Mouse (Mus musculus) heart, adult 11 months (tissue): ENCODE measurements around the gene Me1.

ENCODE experiments used
- DNase-seq: peaks from one replicate; pipeline ENCODE4 v3.0.0; 2022

The Me1 gene

DNA sequence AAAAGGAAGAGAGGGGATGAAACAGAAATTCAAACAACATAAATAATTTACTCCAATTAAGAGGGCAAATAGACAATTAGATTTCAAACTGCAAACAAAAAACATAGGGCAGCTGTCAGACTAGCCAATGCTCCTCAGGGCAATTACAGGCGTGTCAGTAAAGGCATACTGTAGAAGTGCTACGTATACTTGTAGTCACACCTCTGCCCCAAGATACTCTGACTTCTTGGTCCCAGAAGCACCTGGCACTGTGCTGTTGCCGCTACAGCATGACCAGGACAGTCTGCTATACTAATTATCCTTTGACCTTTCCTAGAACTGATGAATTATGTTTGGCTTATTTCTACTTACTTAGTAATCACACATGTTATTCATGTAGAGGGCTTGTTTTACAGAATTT lies 44.5 kb downstream of the Me1 start:
- peak; percentile 9 for DNase-seq

DNA sequence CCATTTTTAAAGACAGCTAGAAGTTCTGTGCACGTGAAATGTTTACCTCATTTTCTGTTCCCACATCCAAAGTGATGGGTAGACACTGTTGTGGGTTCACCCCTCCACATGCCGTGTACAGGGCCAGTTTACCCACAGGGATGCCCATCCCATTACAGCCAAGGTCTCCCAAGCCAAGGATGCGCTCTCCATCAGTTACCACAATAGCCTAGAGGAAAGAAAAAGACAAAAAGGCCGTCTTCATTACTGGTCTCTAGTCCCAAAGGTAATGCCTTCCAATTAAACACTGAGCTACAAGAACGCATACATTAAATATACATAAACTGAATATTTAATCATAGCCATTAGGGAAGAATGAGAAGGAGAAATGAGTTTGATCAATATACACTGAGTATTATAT lies 44.9 kb downstream of the Me1 start:
- peak; percentile 63 for DNase-seq

DNA sequence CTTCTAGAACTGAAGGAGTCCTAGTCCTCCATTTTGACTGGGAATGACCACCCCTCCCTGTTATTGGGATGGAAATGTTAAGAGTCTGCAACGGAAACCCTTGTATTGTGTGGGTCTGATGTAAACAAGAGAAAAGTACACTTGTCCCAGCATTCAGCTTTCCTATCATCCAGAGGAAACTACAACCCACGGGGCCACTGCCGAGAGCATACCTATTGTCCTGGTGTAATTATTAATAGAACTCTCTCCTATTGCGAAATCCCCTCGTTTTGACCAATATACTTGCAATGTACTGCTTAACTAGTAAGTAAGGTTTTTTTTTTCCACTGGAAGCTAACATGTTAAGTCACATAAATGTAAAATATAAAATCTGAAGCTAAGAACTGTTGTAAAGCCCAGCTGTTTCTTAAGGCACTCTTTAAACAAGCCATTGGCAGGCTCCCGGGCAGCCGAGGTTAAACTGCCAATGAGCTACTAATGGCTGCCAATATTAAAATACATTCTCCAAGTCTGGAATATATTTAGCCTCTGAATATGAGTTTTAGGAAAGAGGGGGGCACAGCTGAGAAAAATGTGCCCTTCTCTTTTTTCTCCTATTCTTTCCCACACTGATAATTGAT lies 47.7 kb downstream of the Me1 start:
- DNase-seq: peak; percentile 89

DNA sequence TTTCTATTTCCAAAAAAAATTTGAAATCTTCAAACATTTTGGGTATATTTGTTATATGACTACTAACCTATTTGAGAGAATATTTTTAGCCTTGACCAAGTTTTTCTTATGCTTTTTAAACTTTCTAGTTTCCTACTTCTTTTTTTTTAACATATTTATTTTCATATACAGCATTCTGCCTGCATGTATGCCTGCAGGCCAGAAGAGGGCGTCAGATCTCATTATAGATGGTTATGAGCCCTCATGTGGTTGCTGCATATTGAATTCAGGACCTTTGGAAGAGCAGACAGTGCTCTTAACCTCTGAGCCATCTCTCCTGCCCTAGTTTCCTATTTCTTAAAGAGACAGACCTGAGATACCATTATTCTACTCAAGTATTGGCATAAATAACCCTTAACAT lies 48.9 kb downstream of the Me1 start:
- no peak for DNase-seq

DNA sequence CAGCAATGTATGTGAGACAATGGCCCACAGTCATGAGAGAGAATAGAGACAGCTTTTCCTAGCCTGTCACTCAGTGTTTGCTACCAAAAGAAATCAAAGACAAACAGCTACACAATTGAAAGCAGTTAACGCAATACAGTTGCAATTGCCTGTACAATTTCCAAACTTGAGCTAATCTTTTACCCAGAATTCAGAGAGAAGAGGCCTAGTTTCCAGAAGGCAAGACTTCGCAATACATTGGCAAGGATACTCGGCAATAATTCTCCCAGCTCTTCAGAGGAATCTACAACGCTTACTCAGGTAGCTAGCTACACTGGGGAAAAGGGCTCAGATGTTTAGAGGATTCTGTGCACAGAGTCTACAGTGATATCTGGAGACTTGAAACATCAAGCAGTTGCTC lies 52.3 kb downstream of the Me1 start:
- DNase-seq: no peak

DNA sequence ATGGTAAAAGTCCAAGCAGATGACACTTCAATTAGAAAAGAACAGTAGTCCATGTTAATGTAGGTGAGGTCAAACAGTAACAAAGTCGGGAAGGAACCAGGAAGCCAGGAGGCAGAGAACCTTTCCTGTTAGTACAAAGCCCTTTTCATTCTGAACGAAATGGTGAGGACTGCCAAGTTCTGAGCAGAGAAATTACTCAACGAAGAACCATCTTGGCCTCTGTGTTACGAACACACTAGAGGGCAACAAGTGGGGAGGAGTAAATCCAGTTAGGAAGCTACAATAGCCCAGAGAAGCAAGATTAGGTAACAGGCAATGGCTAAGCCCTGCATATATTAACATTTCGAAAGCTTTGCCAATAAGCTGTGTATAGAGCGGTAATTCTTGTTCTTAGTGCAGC lies 57.0 kb downstream of the Me1 start:
- DNase-seq: no peak

DNA sequence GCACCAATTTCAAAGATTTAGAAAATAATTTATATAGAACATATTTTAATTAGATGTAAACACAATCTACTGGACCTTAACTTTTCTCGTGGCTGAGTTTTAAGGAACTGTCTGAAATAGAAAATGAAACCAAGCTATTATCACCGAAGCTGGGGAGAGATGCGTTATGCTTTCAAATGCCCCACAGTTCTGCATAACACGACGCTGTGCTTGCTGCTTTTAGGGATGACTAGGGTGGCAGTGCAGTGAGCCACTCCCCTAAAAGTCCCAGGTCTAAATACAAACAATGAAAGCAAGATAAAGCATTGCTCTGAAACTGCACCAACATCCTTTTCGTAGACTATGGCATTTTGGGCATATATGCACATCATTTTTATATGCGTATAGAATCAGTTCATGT lies 64.6 kb downstream of the Me1 start:
- DNase-seq: peak; percentile 82

DNA sequence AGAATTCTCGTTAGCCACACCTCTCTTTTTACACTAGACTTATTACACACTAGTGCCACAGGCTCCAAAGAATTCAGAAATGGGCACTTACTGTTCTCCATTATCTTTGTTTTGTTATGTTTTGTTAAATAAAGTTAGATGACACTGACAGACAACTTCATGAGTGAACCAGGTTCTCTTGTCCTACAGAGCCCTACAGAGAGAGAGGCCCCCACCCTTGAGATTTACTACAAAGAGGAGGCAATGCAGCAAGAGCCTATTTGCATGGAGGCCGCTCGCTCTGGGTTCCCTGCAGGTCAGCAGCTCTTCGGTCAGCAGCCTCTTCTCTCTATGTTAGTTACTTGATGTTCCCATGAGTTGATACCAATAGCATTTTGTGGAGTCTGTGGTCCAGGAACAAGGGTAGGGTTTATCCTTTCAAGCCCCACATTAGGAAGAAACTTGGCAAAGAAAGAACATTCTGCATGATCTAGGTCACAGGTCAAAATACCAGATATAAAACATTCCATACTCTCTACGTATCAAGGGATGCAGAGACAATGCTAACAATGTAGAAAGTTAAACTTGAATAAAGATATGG lies 65.3 kb downstream of the Me1 start:
- DNase-seq: peak; percentile 93

DNA sequence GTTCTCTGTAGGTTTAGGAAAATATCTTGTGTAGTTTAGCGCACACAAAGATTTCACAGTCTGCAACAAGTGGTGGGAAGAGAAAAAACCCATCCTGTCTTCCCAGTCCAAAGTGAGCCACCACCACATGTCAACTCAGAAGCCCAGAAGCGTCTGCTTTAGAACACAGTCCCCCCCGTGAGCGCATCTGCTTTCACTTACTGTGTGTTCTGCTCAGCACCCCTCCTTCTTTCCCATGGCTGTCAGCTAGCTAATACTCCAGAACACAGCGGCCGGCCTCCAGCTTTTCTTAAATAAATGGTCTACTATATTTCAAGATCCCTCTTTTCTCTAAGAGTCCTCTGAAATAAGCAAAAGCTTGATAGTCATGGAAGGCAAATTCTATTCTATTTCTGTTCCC lies 66.4 kb downstream of the Me1 start:
- peak; percentile 79 for DNase-seq

DNA sequence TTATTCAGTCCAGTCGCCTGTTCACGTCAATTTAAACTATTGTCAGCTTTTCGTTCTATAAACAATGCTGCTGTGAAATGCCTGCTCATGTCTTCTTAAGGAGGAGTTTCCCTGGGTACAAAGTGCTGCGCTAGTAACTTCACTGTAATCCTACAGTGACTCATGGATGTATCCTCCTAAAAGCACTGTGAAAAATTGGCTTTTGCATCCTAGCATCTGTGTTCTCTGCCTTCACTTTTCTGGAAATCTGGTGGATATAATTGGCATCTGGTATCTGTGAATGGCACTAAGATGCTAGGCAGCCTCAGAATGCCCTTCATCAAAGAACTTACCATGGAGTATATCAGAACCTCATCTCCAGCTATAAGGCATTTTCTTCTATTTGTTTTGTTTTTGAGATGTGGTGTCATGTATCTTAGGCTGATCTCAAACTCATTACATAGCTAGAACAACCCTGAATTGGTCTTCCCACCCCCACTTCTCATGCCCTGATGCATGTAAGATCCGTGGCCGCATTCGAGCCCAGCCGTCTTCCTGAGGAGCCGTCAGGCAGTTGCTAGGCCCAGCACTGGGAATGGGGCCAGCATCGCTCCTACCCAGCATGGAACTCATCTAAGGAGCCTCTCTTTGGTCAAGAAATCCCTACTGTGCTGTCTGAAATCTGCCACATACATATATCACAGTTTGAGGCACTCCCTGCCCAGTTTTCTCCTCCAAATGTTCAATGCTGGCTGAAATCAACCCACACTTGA lies 67.8 kb downstream of the Me1 start:
- peak; percentile 82 for DNase-seq

DNA sequence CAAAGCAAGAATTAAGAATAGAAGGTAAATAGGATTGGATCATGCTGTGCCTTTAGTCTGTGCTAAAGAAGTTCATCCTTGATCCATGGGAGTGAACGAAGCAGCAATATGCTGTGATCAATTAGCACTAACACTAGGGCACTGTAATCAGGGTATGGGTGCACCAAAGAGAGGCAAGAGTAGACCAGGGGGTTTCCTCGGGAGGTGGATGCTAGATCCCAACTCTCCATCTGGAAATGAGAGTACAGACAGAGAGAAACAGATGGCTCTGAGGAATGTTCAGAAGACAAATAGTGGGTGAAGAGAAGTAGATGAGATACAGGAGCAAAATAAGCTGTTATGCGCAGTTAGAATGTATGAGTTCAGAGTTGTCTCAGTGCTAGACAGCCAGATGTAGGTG lies 68.8 kb downstream of the Me1 start:
- DNase-seq: peak; percentile 55

DNA sequence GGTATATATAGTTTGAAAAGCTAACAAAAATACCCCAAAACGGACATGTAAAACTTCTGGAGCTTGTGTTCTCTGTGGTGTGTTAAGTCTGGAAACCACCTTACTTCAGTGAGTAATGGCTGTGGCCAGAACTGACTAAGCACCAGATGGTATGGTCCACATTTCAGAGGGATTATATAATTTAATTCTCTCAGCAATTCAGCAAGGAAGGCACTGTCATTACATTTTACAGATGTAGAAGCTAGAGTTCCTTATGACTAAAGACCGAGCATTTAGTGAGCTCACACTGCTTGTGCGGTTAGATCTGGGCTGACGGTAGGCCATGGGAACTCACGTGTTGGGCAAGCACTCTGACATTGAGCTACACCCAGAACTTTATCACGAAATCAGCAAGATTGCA lies 71.0 kb downstream of the Me1 start:
- DNase-seq: no peak

DNA sequence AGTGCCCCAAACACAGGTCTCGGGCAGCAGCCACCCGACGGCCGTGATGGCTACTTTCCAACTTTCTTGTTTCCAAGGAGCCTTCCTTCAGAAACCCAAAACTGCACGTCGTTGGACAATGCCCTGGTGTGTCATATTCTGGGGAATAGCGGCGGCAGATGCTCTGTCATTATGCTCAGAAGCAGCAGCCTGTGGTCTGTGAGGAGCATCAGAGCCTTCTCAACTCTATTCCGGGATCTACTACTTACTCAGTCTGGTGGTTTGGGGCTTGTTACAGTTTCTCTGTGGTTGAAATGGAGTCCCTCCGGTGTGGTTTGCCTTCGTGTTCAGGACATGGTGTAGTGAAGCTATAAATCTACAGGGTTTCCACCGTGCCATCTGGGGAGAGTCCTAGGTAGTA lies 71.7 kb downstream of the Me1 start:
- DNase-seq: peak; percentile 61

DNA sequence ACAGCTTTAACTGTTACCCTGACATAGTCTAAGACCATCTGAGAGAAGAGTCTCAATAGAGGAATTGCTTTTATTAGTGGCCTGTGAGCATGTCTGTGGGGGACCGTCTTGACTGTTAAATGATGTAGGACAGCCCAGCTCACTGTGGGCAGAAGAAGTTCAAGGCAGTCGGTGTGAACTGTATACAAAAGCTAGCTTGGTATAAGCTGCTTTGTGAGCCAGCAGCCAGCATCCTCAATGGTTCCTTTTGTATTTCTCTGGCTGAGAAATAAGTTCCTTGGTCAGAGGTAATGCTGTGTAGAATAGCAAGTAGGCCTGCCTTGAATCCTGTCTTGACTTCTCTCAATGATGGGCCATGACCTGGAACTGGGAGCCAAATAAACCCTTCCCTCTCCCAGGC lies 73.7 kb downstream of the Me1 start:
- DNase-seq: no peak

DNA sequence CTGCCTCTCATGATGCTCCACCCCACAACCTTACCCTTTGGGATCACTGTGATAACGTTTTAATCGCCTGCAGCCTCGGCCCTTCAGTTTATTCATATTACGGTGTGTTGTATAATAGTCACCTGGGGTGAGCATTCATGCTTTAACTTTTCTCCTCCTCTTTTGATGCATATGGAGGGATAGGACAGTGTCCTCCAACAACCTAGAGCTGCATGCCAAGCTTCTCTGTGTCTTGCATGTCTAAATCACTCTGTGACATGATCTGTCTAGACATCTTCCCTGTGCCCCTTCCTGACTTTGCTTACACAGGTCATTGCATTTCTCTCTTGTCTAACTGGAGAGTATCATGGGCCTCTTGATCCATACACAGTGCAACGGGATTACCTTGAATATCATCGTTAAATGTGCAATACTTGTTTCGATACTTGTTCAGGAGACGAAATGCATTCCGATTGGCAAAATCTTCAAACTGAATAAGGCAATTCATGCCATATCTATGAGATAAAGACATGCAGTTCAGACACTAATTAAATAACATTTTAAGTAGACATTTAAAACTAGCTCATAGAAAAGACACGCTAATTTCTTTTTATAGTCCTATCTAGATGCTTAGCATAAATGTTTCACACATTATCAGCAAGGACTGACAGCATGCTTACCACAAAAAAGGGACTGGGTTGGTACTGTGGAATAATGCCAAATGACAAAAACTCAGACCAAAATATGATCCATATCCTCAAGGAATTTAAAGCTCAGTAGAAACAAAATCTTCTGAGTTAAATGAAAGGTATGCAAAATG lies 76.2 kb downstream of the Me1 start:
- peak; percentile 72 for DNase-seq

DNA sequence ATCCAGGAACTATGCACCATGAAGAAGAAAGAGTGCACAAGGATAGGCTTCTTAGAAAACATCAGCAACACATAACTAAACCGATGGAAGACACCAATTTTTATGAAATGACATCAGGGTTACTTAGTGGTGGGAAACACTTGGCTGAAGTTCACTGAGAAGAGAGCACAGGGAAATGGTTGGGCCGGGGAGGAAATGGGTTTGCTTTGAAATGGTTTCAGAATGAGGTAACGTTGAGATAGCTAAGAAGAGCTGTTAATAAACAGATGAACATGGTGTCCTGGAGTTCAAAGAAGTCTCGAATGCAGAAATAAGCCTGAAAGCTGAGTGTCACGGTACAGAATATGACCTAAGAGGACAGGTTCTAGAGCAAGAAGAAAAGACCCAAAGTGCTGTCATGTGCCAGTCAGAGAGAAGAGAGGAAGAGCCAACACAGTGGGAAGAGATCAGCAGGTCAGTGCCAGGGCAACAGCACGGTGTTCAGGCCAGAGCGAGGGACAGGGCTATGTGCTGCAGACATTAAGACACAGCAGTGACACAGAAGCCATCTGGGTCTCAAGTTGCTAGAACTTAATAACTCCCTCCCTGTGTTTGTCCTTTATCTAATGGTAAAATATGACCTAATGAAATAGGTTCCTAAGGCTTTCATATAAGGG lies 77.8 kb downstream of the Me1 start:
- DNase-seq: peak; percentile 76

DNA sequence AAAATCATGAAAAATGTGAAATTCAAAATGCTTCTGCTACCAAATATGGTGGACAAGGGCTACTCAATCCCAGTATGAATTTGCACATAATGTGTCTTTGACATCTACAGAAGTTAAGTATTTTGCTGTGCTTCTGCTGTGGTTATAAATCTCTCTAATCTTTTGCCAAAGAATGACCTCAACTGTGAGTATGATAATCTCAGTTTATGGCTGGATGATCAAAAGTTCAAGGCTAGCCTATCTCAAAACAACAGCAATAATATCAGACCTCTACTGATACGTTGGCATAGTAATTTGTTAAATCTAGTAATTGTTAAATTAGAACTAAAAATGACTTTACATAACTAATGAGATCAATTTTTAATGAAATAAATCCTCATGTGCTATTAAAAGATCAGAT lies 80.0 kb downstream of the Me1 start:
- no peak for DNase-seq

DNA sequence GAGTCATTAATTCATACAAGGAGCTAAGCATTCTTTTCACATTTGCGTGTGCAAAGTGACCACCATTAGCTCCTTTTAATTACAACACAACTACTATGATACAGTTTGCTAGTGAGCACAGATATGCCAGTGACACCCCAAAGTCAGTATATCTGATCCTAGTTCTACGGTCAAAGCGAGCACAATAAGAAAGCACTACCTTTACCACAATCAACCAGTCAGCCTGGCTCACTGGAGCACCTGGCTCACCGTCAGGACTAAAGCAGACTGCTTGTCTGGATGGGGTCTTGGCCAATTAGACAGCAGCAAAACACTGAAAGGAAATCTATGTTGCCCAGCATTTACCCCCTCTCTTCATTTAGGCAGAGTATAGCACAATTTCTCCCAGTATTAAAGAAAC lies 83.7 kb downstream of the Me1 start:
- DNase-seq: peak; percentile 80

DNA sequence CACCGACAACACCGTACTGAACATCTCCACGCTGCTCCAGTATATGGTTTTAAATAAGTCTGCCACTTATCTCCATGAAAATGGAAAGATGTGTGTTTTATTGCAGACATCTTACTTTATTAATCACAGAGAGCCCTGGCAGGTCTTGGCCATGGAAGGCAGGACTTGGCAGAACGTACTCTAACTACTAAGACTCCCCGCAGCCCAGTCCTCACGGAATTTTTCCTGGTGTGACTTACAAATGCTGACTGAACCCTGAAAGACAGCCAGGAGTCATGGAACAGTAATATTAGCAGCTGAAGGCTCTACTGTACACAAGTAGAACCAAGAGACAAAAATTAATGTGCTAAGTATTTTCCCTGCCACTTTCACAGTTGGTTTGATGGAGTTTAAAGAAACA lies 90.0 kb downstream of the Me1 start:
- DNase-seq: peak; percentile 79

DNA sequence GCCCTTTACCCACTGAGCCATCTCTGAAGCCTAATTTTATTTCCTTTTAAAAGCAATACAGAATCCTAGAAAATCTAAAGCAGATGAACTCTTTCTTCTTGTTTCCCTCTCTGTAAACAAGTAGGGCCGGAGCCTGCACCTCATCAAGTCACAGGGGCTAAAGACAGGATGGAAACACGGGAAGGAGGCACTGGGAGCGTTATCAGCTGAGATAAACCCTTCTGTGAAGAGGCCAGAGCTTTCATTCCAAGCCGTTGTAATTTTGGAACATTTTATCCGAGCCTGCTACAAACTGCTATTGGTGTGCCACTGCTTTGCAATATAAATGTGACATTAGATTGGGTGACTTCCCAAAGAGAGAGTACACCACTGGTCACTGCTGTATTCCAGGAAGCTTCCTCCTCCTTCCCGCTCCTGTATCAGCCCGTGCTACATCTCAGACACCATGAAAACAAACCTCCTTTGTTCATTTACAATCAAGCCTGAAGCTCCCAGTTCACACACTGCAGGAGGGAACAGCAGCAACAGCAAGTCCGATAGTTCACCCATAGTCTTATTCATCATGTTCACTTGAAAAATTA lies 95.9 kb downstream of the Me1 start:
- peak; percentile 62 for DNase-seq

DNA sequence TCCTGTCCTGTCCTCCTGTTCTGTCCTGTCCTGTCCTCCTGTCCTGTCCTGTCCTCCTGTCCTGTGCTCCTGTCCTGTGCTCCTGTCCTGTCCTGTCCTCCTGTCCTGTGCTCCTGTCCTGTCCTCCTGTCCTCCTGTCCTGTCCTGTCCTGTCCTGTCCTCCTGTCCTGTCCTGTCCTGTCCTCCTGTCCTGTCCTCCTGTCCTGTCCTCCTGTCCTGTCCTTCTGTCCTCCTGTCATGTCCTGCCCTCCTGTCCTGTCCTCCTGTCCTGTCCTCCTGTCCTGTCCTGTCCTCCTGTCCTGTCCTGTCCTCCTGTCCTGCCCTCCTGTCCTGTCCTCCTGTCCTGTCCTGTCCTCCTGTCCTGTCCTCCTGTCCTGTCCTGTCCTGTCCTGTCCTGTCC lies 98.8 kb downstream of the Me1 start:
- DNase-seq: peak; percentile 12

DNA sequence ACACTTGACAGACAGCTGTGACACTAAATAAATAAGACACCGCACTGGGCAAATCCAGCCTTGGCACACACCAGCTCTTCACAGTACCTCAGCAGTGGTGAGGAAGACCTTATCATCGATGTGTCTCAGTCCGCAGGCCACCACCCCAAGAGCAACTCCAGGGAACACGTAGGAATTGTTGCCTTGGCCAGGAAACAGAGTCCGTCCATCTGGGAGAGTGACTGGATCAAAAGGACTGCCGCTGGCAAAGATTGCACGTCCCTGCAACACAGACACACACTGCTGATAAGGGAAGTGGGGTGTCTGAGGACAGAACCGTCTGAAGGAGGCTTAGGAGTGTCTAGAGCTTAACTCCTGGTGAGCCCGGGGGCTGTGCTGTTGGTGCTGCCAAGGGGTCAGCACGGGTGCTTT lies 101.4 kb downstream of the Me1 start:
- DNase-seq: peak; percentile 84
